Mouse (Mus musculus) heart, embryonic 13.5 days (tissue): ENCODE results near the gene Trpt1. TPM values are rescaled to one million over a fixed set of nuclear protein-coding genes. Genes with fewer than 3 reads are reported as not detected.

Source experiments
- ATAC-seq: fragments of 200-750 bp; cut with Nextera tagmentation; 2 replicates; pipeline ENCODE4 v1.8.0; 2017; ENCODE audit warnings: moderate TSS enrichment; ENCODE audit not compliant: insufficient number of reproducible peaks, low FRiP score, low TSS enrichment; ENCODE audit errors: extremely low read depth
- H3K27ac ChIP-seq: fragments of 300-500 bp; sonication (generic); replicated peaks from 2 replicates; pipeline ENCODE4 v1.5.1; 2015; ENCODE audit warnings: moderate library complexity, mild to moderate bottlenecking, inconsistent platforms
- H3K27me3 ChIP-seq: fragments of 300-500 bp; sonication (generic); replicated peaks from 2 replicates; pipeline ENCODE4 v1.6.1; 2015; ENCODE audit warnings: mild to moderate bottlenecking, inconsistent platforms
- H3K36me3 ChIP-seq: fragments of 300-500 bp; sonication (generic); 2 replicates; pipeline ENCODE4 v1.6.1; 2015; ENCODE audit warnings: mild to moderate bottlenecking, inconsistent platforms
- H3K4me1 ChIP-seq: fragments of 300-500 bp; sonication (generic); 2 replicates; pipeline ENCODE4 v1.6.1; 2015; ENCODE audit warnings: inconsistent platforms
- H3K4me2 ChIP-seq: fragments of 300-500 bp; sonication (generic); 2 replicates; pipeline ENCODE4 v1.6.1; 2015; ENCODE audit warnings: inconsistent platforms, mild to moderate bottlenecking, moderate library complexity
- H3K4me3 ChIP-seq: fragments of 300-500 bp; sonication (generic); 2 replicates; pipeline ENCODE4 v1.5.1; 2015; ENCODE audit warnings: moderate library complexity, mild to moderate bottlenecking, inconsistent platforms
- H3K9ac ChIP-seq: fragments of 300-500 bp; sonication (generic); 2 replicates; pipeline ENCODE4 v1.6.1; 2015; ENCODE audit warnings: inconsistent platforms, mild to moderate bottlenecking, moderate library complexity
- H3K9me3 ChIP-seq: fragments of 300-500 bp; sonication (generic); 2 replicates; pipeline ENCODE4 v1.6.1; 2016; ENCODE audit warnings: inconsistent platforms
- WGBS: fragments of 180-500 bp; shearing (Covaris S2); methylation state at CpG from one replicate; pipeline ENCODE4 v1.1.7; 2015; ENCODE audit warnings: mixed read lengths; 5-methylcytosine and 5-hydroxymethylcytosine counted together
- polyA plus RNA-seq: library from polyadenylated mRNA; unstranded; fragments of >200 nt; fragmentation: Nextera tagmentation; extraction: Ambion mirVana; gene quantifications from 2 replicates; pipeline ENCODE4 v1.2.1, GENCODE M21; 2015

The Trpt1 gene
- polyA plus RNA-seq, 1 experiment from 2014 or later: 15.8 TPM

GRCm38 (mm10) chr19:7020224-7020641 is 24.3 kb downstream of the Trpt1 start:
- no peak overlapping the region for H3K4me2 ChIP-seq
- H3K27me3 ChIP-seq: no peaks in the 10 kb centered on the region
- H3K4me1 ChIP-seq: peaks cover 17% of the 10 kb centered on the region
- H3K27ac ChIP-seq: peak overlapping the region; percentile 46; the same call in 1 of the 2 replicates
- ATAC-seq: no peak
- WGBS: 38% methylated on average over 3 of the region's 3 CpGs
- no peak overlapping the region for H3K4me3 ChIP-seq
- no peaks in the 10 kb centered on the region for H3K9me3 ChIP-seq
- H3K36me3 ChIP-seq: peaks cover 72% of the 10 kb centered on the region
- no peak overlapping the region for H3K9ac ChIP-seq

- no peak for ATAC-seq
- 92% methylated on average over 5 of the region's 5 CpGs for WGBS
- Histone ChIP-seq H3K4me3 (no peak overlapping the region), H3K9ac (no peak overlapping the region), H3K4me2 (no peak overlapping the region), H3K27ac (no peak overlapping the region), H3K9me3 (no peaks in the 10 kb centered on the region), H3K4me1 (no peaks in the 10 kb centered on the region), H3K27me3 (no peaks in the 10 kb centered on the region), H3K36me3 (peaks cover 98% of the 10 kb centered on the region)
These were observed 33.6 kb downstream of the Trpt1 start for GRCm38 (mm10) chr19:7029531-7029930.

- ATAC-seq: no peak
- H3K36me3 ChIP-seq: peaks cover 66% of the 10 kb centered on the region
- H3K27ac ChIP-seq: no peak overlapping the region
- no peak overlapping the region for H3K9ac ChIP-seq
- 94% methylated on average over 5 of the region's 5 CpGs for WGBS
- no peak overlapping the region for H3K4me3 ChIP-seq
- peaks cover 28% of the 10 kb centered on the region for H3K4me1 ChIP-seq
- H3K4me2 ChIP-seq: no peak overlapping the region
- H3K9me3 ChIP-seq: no peaks in the 10 kb centered on the region
- H3K27me3 ChIP-seq: no peaks in the 10 kb centered on the region
These were observed 38.1 kb downstream of the Trpt1 start for GRCm38 (mm10) chr19:7034006-7034405.

- H3K9ac ChIP-seq: peak overlapping the region; percentile 91
- peak overlapping the region; percentile 72 for H3K4me3 ChIP-seq
- H3K27me3 ChIP-seq: no peaks in the 10 kb centered on the region
- no peaks in the 10 kb centered on the region for H3K9me3 ChIP-seq
- peak overlapping the region; percentile 91 for H3K4me2 ChIP-seq
- no peak; the same call in 1 of the 2 replicates for ATAC-seq
- H3K36me3 ChIP-seq: peaks cover 15% of the 10 kb centered on the region
- WGBS: 1% methylated on average over 35 of the region's 35 CpGs
- H3K4me1 ChIP-seq: peaks cover 41% of the 10 kb centered on the region
- H3K27ac ChIP-seq: peak overlapping the region; percentile 86
These were observed 43.3 kb downstream of the Trpt1 start for GRCm38 (mm10) chr19:7039088-7039720.

GRCm38 (mm10) chr19:7039841-7040636 is 44.1 kb downstream of the Trpt1 start, which contains the start of gene Stip1:
TSS of gene Stip1 (minus strand) at chr19:7039967.
- H3K36me3 ChIP-seq: peaks cover 7% of the 10 kb centered on the region
- no peaks in the 10 kb centered on the region for H3K9me3 ChIP-seq
- peak; percentile 99 for ATAC-seq
- peak within 1 kb of the TSS; percentile 91 for H3K9ac ChIP-seq
- under 1% methylated on average over 48 of the region's 49 CpGs for WGBS
- H3K4me2 ChIP-seq: peak within 1 kb of the TSS; percentile 91
- H3K27ac ChIP-seq: peak within 1 kb of the TSS; percentile 95
- no peaks in the 10 kb centered on the region for H3K27me3 ChIP-seq
- peak within 1 kb of the TSS; percentile 72 for H3K4me3 ChIP-seq
- H3K4me1 ChIP-seq: peaks cover 49% of the 10 kb centered on the region

- 22% methylated on average over 13 of the region's 13 CpGs for WGBS
- Histone ChIP-seq H3K9ac (peak overlapping the region; percentile 87), H3K27me3 (no peaks in the 10 kb centered on the region), H3K4me3 (peak overlapping the region; percentile 62), H3K9me3 (no peaks in the 10 kb centered on the region), H3K4me1 (peaks cover 54% of the 10 kb centered on the region), H3K4me2 (peak overlapping the region; percentile 77), H3K27ac (peak overlapping the region; percentile 95), H3K36me3 (peaks cover under 1% of the 10 kb centered on the region; the same call in 1 of the 2 replicates)
- ATAC-seq: no peak
These were observed 44.8 kb downstream of the Trpt1 start for GRCm38 (mm10) chr19:7040637-7041130.

GRCm38 (mm10) chr19:7041171-7041570 is 45.2 kb downstream of the Trpt1 start:
- ATAC-seq: no peak
- no peaks in the 10 kb centered on the region for H3K36me3 ChIP-seq
- no peaks in the 10 kb centered on the region for H3K9me3 ChIP-seq
- WGBS: 98% methylated on average over 2 of the region's 2 CpGs
- H3K9ac ChIP-seq: peak overlapping the region; percentile 87
- H3K27ac ChIP-seq: peak overlapping the region; percentile 95
- peak overlapping the region; percentile 62 for H3K4me3 ChIP-seq
- peaks cover 54% of the 10 kb centered on the region for H3K4me1 ChIP-seq
- peak overlapping the region; percentile 77 for H3K4me2 ChIP-seq
- H3K27me3 ChIP-seq: no peaks in the 10 kb centered on the region

- WGBS: 54% methylated on average over 4 of the region's 4 CpGs
- H3K27me3 ChIP-seq: no peaks in the 10 kb centered on the region
- H3K9ac ChIP-seq: peak overlapping the region; percentile 57
- no peaks in the 10 kb centered on the region for H3K9me3 ChIP-seq
- H3K4me3 ChIP-seq: no peak overlapping the region
- H3K4me1 ChIP-seq: peaks cover 25% of the 10 kb centered on the region
- H3K27ac ChIP-seq: peak overlapping the region; percentile 84
- no peaks in the 10 kb centered on the region for H3K36me3 ChIP-seq
- no peak for ATAC-seq
- no peak overlapping the region for H3K4me2 ChIP-seq
These were observed 48.3 kb downstream of the Trpt1 start for GRCm38 (mm10) chr19:7044279-7044678.

GRCm38 (mm10) chr19:7044706-7045105 is 48.8 kb downstream of the Trpt1 start:
- WGBS: 35% methylated on average over 4 of the region's 4 CpGs
- no peaks in the 10 kb centered on the region for H3K9me3 ChIP-seq
- no peak for ATAC-seq
- H3K4me2 ChIP-seq: no peak overlapping the region
- H3K27ac ChIP-seq: peak overlapping the region; percentile 84
- peaks cover 25% of the 10 kb centered on the region for H3K4me1 ChIP-seq
- H3K4me3 ChIP-seq: no peak overlapping the region
- H3K36me3 ChIP-seq: no peaks in the 10 kb centered on the region
- peak overlapping the region; percentile 57 for H3K9ac ChIP-seq
- H3K27me3 ChIP-seq: no peaks in the 10 kb centered on the region
